Mouse (Mus musculus): ENCODE results near the gene Clmp. TPM values are rescaled to one million over a fixed set of nuclear protein-coding genes. Genes with fewer than 3 reads are reported as not detected.
"Not testable (repeated sequence)": the region's sequence is repeated elsewhere in the genome, so short reads cannot be mapped to it uniquely, and the experiment has no call there.

Gene Clmp
- total RNA-seq, 2 experiments from 2014 or later: 28.1 to 32.3 TPM

- intact Hi-C loops (cut with DNase I): no loop called here
- no peak for DNase-seq (ENCODE audit: low spot score in 2 of 2)
Observed at GRCm38 (mm10) chr9:40793581-40793980, 107.8 kb downstream of the Clmp start.

GRCm38 (mm10) chr9:40794251-40794650 is 108.5 kb downstream of the Clmp start:
- DNase-seq (ENCODE audit: low spot score in 2 of 2): no peak
- intact Hi-C loops (cut with DNase I): no loop called here

GRCm38 (mm10) chr9:40794926-40795325 is 109.2 kb downstream of the Clmp start:
- intact Hi-C loops (cut with DNase I): no loop called here

GRCm38 (mm10) chr9:40795562-40795961 is 109.8 kb downstream of the Clmp start:
- intact Hi-C loops (cut with DNase I): no loop called here
- no peak for DNase-seq (ENCODE audit: low spot score in 2 of 2)

More at GRCm38 (mm10) chr9:40794926-40795325, 109.2 kb downstream of the Clmp start:
- DNase-seq (ENCODE audit: low spot score in 2 of 2): no peak

DNA sequence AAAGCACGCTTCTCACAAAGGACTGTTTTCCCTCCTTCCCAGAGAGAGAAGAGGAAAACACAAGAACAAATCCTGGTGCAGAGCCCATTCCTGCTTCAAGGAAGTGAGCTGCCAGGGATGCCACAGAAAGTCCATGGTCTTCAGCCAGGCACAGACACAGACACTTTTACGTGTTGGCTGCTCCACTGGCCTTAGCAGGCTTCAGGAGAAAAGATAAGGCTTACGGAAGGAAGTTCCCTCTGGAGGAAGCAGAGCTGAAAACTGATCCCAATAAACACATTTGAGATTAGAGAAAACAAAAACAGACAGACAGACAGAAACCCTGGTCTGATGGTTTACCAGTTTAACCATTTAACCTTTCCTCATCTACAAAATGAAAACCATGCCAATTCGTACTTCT is 110.3 kb downstream of the Clmp start:
- intact Hi-C loops (cut with DNase I): no loop called here

GRCm38 (mm10) chr9:40798247-40798960 is 112.6 kb downstream of the Clmp start:
- no peak for DNase-seq (ENCODE audit: low spot score in 2 of 2)
- intact Hi-C loops (cut with DNase I): loop anchor here (2.0 kb wide), 1 partner anchor 14 kb away; no protein-coding TSS in a partner anchor

More for the DNA sequence above, 110.3 kb downstream of the Clmp start:
- no peak for DNase-seq (ENCODE audit: low spot score in 2 of 2)

- DNase-seq (ENCODE audit: low spot score in 2 of 2): no peak
- intact Hi-C loops (cut with DNase I): loop anchor here (2.0 kb wide), 1 partner anchor 14 kb away; no protein-coding TSS in a partner anchor
Observed at GRCm38 (mm10) chr9:40799112-40799511, 113.3 kb downstream of the Clmp start.

GRCm38 (mm10) chr9:40799837-40800501 is 114.2 kb downstream of the Clmp start:
- peak; percentile 57 to 78 for DNase-seq (ENCODE audit: low spot score in 2 of 2)

DNA sequence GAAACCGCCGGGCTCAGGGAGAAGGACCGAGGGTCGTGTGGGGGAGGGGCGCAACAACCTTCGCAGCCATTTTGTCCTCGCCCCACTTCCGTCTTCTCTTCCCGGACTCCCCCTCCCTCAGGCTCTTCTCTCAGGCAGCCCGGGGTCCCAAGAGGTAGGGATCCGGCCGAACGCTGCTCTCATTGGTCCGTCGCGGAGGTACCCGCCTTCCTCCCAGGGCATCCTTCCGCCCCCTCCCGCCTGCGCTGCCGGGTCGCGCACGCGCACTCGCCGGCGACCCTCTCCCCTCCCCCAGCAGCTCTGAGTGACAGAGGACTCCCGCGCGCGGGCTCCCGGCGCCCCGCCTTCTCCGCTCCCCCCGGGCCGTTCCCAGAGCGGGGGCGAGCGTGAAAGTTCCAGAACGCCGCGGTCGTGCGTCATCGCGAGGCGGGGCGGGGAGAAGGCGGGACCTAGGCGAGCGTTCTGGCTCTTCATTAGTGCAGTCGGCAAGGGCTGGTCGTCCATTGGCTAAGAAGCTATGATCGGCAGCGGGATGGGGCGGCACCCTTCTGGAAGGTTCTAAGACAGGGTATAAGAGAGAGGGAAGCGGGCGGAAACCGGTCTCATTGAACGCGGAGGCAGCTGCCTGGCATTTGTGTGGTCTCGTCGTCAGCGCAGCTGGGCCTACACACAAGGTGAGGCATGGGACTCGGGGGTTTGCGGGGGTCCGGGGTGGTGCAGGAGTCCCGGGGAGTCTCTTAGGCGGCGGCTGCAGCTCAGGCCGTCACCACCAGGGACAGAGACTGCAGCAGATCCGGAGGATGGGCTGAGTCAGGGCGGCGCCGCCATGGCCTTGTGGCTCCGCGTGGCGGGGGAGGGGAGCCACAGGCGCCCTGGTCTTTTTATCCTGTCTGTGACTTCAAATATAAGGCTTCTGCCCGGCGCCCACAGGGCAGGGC is 115.2 kb downstream of the Clmp start, which contains the start of gene Hspa8:
Gene Hspa8 (plus strand): TSS at position 310 of the 938 bp plus-strand sequence.
- peak; percentile 100 for DNase-seq (ENCODE audit: low spot score in 2 of 2)
- intact Hi-C loops (cut with DNase I): loop anchor here (2.0 kb wide), 2 partner anchors 36 to 44 kb away; no protein-coding TSS in a partner anchor

More at GRCm38 (mm10) chr9:40799837-40800501, 114.2 kb downstream of the Clmp start:
- intact Hi-C loops (cut with DNase I): loop anchor here (2.0 kb wide), 3 partner anchors 15 to 43 kb away; no protein-coding TSS in a partner anchor

DNA sequence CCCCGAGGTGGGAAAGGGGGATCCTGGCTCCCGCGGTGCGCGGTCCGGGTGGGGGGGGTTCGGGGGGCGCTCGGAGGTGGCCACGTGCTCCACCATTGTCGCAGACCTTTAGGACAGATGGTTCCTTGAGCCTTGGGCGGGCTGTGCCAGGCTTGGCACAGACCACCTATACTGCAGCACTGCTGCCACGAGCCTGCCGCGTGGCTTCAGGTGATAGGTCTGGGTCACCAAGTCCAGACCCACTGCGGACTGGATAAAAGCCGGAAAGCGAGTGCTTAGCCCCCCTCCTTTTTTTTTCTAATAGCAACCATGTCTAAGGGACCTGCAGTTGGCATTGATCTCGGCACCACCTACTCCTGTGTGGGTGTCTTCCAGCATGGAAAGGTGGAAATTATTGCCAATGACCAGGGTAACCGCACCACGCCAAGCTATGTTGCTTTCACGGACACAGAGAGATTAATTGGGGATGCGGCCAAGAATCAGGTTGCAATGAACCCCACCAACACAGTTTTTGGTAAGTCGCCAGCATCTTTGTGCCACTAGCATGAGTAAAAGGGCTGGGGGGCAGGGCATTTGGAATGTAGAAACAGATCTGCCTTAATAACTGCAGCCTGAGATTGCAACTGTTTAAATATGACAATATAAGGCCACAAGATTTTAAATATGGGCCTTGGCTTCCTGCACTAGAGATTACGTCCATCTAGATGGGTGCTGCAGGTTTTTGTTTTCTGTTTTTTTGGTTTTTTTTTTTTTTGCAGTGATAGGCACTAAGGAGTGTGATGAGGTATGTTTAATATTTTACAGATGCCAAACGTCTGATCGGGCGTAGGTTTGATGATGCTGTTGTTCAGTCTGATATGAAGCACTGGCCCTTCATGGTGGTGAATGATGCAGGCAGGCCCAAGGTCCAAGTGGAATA is 116.1 kb downstream of the Clmp start:
- intact Hi-C loops (cut with DNase I): loop anchor here (2.0 kb wide), 2 partner anchors 37 to 45 kb away; no protein-coding TSS in a partner anchor

GRCm38 (mm10) chr9:40802533-40802875 is 116.7 kb downstream of the Clmp start:
- intact Hi-C loops (cut with DNase I); DNase-seq (ENCODE audit: low spot score in 2 of 2): not testable (repeated sequence)

More for the DNA sequence above, 116.1 kb downstream of the Clmp start:
- DNase-seq (ENCODE audit: low spot score in 2 of 2): not testable (repeated sequence)

DNA sequence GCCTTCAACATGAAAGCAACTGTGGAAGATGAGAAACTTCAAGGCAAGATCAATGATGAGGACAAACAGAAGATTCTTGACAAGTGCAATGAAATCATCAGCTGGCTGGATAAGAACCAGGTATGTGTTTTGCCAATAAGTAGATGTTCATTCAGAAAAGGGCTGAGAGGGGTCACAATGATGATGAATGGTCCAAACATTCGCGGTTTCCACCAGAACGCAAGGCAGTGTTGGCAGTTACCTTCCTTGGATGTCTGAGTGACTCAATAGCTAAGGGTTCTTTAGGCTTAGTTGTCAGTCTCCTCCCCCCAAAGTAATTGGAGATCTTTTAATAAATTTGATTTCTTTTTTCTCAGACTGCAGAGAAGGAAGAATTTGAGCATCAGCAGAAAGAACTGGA is 118.8 kb downstream of the Clmp start:
- intact Hi-C loops (cut with DNase I); DNase-seq (ENCODE audit: low spot score in 2 of 2): not testable (repeated sequence)

GRCm38 (mm10) chr9:40805263-40805662 is 119.5 kb downstream of the Clmp start:
- intact Hi-C loops (cut with DNase I): loop anchor here (5.0 kb wide), 1 partner anchor 178 kb away; no protein-coding TSS in a partner anchor
- DNase-seq (ENCODE audit: low spot score in 2 of 2): peak; percentile 72 to 78

GRCm38 (mm10) chr9:40806440-40807288 is 120.9 kb downstream of the Clmp start:
- intact Hi-C loops (cut with DNase I): loop anchor here (5.0 kb wide), 1 partner anchor 179 kb away; no protein-coding TSS in a partner anchor

GRCm38 (mm10) chr9:40807289-40807920 is 121.6 kb downstream of the Clmp start:
- intact Hi-C loops (cut with DNase I): loop anchor here (5.0 kb wide), 1 partner anchor 180 kb away; no protein-coding TSS in a partner anchor
- peak in 1 of 2 experiments; percentile 46 for DNase-seq (ENCODE audit: low spot score in 2 of 2)

More at GRCm38 (mm10) chr9:40806440-40807288, 120.9 kb downstream of the Clmp start:
- DNase-seq (ENCODE audit: low spot score in 2 of 2): peak in 1 of 2 experiments; percentile 33

DNA sequence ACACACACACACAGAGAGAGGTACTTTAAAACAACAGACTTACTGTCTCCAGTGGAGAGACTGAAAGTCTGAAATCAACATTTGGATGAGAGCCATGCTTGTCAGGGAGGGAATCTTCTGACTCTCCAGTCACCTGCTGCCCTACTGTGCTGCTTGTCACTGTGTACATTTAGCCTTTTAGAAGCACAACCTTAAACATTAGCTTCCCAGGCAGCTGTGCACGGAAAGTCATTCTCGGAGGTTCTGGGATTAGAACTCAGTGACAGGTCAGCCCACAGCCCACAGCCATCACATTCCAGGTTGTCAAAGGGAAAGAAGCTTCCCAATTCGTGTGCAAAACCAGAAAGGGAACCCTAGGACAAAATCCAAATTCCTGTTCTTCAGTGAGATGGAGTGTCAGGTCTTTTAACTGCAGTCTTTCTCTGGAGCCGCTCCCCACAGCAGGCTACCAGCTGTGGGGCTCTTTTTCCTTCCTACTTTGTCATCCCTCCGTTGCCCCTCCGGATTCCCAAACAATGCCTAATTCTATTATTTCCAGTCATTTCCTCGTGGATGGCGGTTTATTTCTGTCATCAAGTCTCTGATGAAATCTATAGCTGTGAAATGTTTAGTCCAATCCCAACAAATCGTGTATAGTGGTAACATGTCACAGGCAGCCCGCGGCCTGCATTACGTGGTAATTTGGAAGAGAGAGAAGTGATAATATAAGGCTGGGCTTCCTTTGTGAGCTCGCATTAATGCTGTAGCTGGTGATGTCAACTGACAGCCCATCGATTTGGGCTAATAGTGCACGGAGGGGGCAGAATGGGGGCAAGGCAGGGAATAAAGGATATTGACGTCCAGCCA is 122.5 kb downstream of the Clmp start:
- no peak for DNase-seq (ENCODE audit: low spot score in 2 of 2)

More for the DNA sequence above, 122.5 kb downstream of the Clmp start:
- intact Hi-C loops (cut with DNase I): loop anchor here (5.0 kb wide), 1 partner anchor 181 kb away; no protein-coding TSS in a partner anchor

Data from left cerebral cortex, postnatal 25 days (tissue).